ENCODE assay signal across 8 mouse cellular contexts in the genomic region with DNA sequence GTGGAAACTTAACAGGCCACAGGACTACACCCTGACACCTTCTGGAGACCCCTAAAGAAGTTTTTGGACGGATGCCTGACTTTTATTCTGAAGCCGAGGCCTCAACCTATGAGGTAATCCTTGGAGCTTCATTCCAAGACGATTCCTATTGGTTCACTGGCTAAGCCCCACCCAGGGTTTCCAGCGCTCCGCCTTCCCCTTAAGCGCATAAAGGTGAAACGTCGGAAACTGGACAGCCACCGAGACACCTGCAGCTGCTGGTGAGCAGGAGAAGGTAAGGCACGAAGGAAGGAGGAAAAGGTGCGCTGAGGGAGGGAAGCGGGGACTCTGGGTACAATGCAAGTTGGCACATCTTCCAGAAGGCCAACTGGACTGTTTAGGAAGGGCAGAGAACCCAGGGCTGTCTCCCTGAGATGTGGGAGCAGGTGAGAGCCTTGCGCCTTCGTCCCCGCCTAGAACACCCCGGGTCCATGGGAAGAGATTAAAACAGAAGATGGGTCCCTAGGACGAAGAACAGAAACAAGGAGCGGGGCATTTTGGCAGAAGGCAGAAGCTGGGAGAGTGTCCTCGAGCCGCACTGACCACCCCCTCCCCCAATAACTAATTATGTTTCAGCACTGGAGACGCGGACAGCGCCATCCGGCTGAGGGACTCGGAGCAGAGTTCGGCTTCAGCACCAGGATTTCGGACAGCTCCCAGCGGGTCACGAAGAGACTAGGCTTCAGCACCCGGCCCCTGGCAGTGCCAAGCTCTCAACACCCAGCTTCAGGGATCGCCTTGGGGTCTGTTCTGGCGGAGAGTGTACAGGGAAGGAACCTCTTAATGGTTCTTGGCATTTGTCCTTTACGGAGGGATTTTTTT. TPM values are rescaled to one million over a fixed set of nuclear protein-coding genes. Genes with fewer than 3 reads are reported as not detected.
DNase-seq lines count a peak whose midpoint lies in the region; ATAC-seq and TF ChIP-seq lines count a peak whose summit lies in the region.

No protein-coding gene starts in this region.

- peaks cover 23% of the 10 kb centered on the region for H3K4me1 ChIP-seq in E14TG2a.4 (replicated peaks; ENCODE audit: low read depth, low read length)
- 0 out of 2 replicates have a peak, but pooled peaks cover 1% of the 10 kb centered on the region for H3K4me1 ChIP-seq in forebrain, embryonic 11.5 days (replicated peaks; ENCODE audit: control insufficient read depth, insufficient read depth, low read length)
- no peaks in the 10 kb centered on the region for H3K4me1 ChIP-seq in lung, postnatal 0 days (ENCODE audit: insufficient read depth, low read depth, low read length)

- peak; percentile 85 for DNase-seq in brain, embryonic 14.5 days (ENCODE audit: low read depth)
- DNase-seq in forebrain, embryonic 11.5 days (ENCODE audit: low spot score) = peak; percentile 92
- peak; percentile 97 for DNase-seq in heart, postnatal 4 days
- peak; percentile 75 to 85 for DNase-seq in layer of hippocampus, adult 2 months (ENCODE audit: low spot score in 2 of 2)
- peak; percentile 91 for DNase-seq in lung, postnatal 0 days (ENCODE audit: low spot score)
- peak; percentile 91 for DNase-seq in ovary, postnatal 14 days (ENCODE audit: low spot score)
- DNase-seq in thymus, postnatal 10 days (ENCODE audit: low spot score in 2 of 2) = peak; percentile 72 to 95

- TF ChIP-seq EP300 in lung, postnatal 0 days (IDR thresholded peaks at IDR 0.05) = no peak

- peak overlapping the region; percentile 40; the same call in 1 of the 2 replicates for H3K4me2 ChIP-seq in forebrain, embryonic 11.5 days (ENCODE audit: low read depth, low read length, severe bottlenecking)
- H3K4me2 ChIP-seq in lung, postnatal 0 days (replicated peaks; ENCODE audit: low read depth, low read length) = no peak overlapping the region

- peak; percentile 60; the same call in 1 of the 2 replicates for ATAC-seq in forebrain, embryonic 11.5 days (replicated peaks; ENCODE audit: low FRiP score)
- peak; percentile 87 for ATAC-seq in lung, postnatal 0 days

- peak overlapping the region; percentile 83 for H3K4me3 ChIP-seq in E14TG2a.4 (replicated peaks; ENCODE audit: low read length)
- peak overlapping the region; percentile 21; the same call in 1 of the 2 replicates for H3K4me3 ChIP-seq in forebrain, embryonic 11.5 days (ENCODE audit: low read depth, low read length)
- H3K4me3 ChIP-seq in layer of hippocampus, adult 2 months = peak overlapping the region; percentile 54
- H3K4me3 ChIP-seq in lung, postnatal 0 days (ENCODE audit: low read depth, low read length) = no peak overlapping the region

- TF ChIP-seq POLR2A in brain, embryonic 14.5 days (IDR thresholded peaks at IDR 0.05; ENCODE audit: borderline replicate concordance, extremely low read depth, insufficient read depth, insufficient read length, poor library complexity, severe bottlenecking) = no peak

- TF ChIP-seq CTCF in E14TG2a.4 (conservative IDR thresholded peaks at IDR 0.05; ENCODE audit: low read length) = no peak
- TF ChIP-seq CTCF in brain, embryonic 14.5 days (IDR thresholded peaks at IDR 0.05; ENCODE audit: borderline replicate concordance, extremely low read depth, insufficient read depth, insufficient read length) = no peak; the same call in 1 of the 2 replicates
- TF ChIP-seq CTCF in layer of hippocampus, adult 2 months (conservative IDR thresholded peaks at IDR 0.05) = 0 out of 2 replicates have a peak, but pooled peaks have one; percentile 11
- peak; percentile 40; the same call in 1 of the 2 replicates for TF ChIP-seq CTCF in lung, postnatal 0 days (IDR thresholded peaks at IDR 0.05)

- WGBS in forebrain, embryonic 11.5 days = 2% methylated on average over 33 of the region's 33 CpGs
- 2% methylated on average over 33 of the region's 33 CpGs for WGBS in lung, postnatal 0 days

- H3K36me3 ChIP-seq in E14TG2a.4 (ENCODE audit: insufficient read depth, low read length) = no peaks in the 10 kb centered on the region
- H3K36me3 ChIP-seq in forebrain, embryonic 11.5 days (ENCODE audit: control insufficient read depth, insufficient read depth, low read length) = no peaks in the 10 kb centered on the region
- no peaks in the 10 kb centered on the region for H3K36me3 ChIP-seq in lung, postnatal 0 days (ENCODE audit: insufficient read depth, low read length)

- H3K9me3 ChIP-seq in E14TG2a.4 (ENCODE audit: low read length) = no peaks in the 10 kb centered on the region
- H3K9me3 ChIP-seq in forebrain, embryonic 11.5 days (ENCODE audit: control insufficient read depth, low read length) = no peaks in the 10 kb centered on the region
- H3K9me3 ChIP-seq in lung, postnatal 0 days (ENCODE audit: low read length) = no peaks in the 10 kb centered on the region

- H3K27me3 ChIP-seq in E14TG2a.4 (ENCODE audit: insufficient read depth, low read length) = peaks cover 21% of the 10 kb centered on the region
- H3K27me3 ChIP-seq in forebrain, embryonic 11.5 days (ENCODE audit: control insufficient read depth, insufficient read depth, low read length) = peaks cover 3% of the 10 kb centered on the region; the same call in 1 of the 2 replicates
- H3K27me3 ChIP-seq in lung, postnatal 0 days (replicated peaks; ENCODE audit: insufficient read depth, low read length) = no peaks in the 10 kb centered on the region

- H3K9ac ChIP-seq in forebrain, embryonic 11.5 days (ENCODE audit: low read length) = no peak overlapping the region
- no peak overlapping the region for H3K9ac ChIP-seq in lung, postnatal 0 days (replicated peaks; ENCODE audit: low read depth)

- H3K27ac ChIP-seq in forebrain, embryonic 11.5 days (ENCODE audit: low read depth, low read length) = no peak overlapping the region
- peak overlapping the region; percentile 92 for H3K27ac ChIP-seq in layer of hippocampus, adult 2 months
- no peak overlapping the region for H3K27ac ChIP-seq in lung, postnatal 0 days (ENCODE audit: low read length)

RNA-seq across cellular contexts. Expression of gene Fem1a, which starts 14.8 kb away (rescaled TPM):
- polyA plus RNA-seq in brain, embryonic 14.5 days (2012; rRNA removed) = 27.0 and 31.0 TPM in 2 replicates
- 16.5 and 16.6 TPM in 2 replicates for polyA plus RNA-seq in forebrain, embryonic 11.5 days (2014; fragmentation: Nextera tagmentation; extraction: Ambion mirVana)
- 10 to 100 TPM; 69.6 to 73.8 TPM for total RNA-seq in heart, postnatal 4 days (2021)
- 10 to 100 TPM; 36.4 to 37.1 TPM for total RNA-seq in layer of hippocampus, adult 2 months (2021)
- 8.2 and 8.4 TPM in 2 replicates for polyA plus RNA-seq in lung, postnatal 0 days (2015; fragmentation: Nextera tagmentation; extraction: Ambion mirVana)

RNA-seq across cellular contexts. Expression of gene Dpp9, which starts 23.1 kb away (rescaled TPM):
- polyA plus RNA-seq in brain, embryonic 14.5 days (2012; rRNA removed) = 53.3 and 54.4 TPM in 2 replicates
- 48.0 and 50.6 TPM in 2 replicates for polyA plus RNA-seq in forebrain, embryonic 11.5 days (2014; fragmentation: Nextera tagmentation; extraction: Ambion mirVana)
- 10 to 100 TPM; 29.1 to 31.2 TPM for total RNA-seq in heart, postnatal 4 days (2021)
- 10 to 100 TPM; 65.3 to 66.1 TPM for total RNA-seq in layer of hippocampus, adult 2 months (2021)
- 25.7 and 30.3 TPM in 2 replicates for polyA plus RNA-seq in lung, postnatal 0 days (2015; fragmentation: Nextera tagmentation; extraction: Ambion mirVana)

RNA-seq across cellular contexts. Expression of gene Ticam1, which starts 34.8 kb away (rescaled TPM):
- 3.4 and 3.7 TPM in 2 replicates for polyA plus RNA-seq in brain, embryonic 14.5 days (2012; rRNA removed)
- polyA plus RNA-seq in forebrain, embryonic 11.5 days (2014; fragmentation: Nextera tagmentation; extraction: Ambion mirVana) = 2.5 and 3.0 TPM in 2 replicates
- total RNA-seq in heart, postnatal 4 days (2021) = 10 to 100 TPM; 10.3 to 10.8 TPM
- total RNA-seq in layer of hippocampus, adult 2 months (2021) = 1 to 10 TPM; 6.1 to 7.1 TPM
- 3.5 and 4.1 TPM in 2 replicates for polyA plus RNA-seq in lung, postnatal 0 days (2015; fragmentation: Nextera tagmentation; extraction: Ambion mirVana)

RNA-seq across cellular contexts. Expression of gene Plin3, which starts 50.9 kb away (rescaled TPM):
- polyA plus RNA-seq in brain, embryonic 14.5 days (2012; rRNA removed) = 6.4 and 8.3 TPM in 2 replicates
- polyA plus RNA-seq in forebrain, embryonic 11.5 days (2014; fragmentation: Nextera tagmentation; extraction: Ambion mirVana) = 37.5 and 44.6 TPM in 2 replicates
- total RNA-seq in heart, postnatal 4 days (2021) = 10 to 100 TPM; 56.3 to 65.7 TPM
- total RNA-seq in layer of hippocampus, adult 2 months (2021) = 10 to 100 TPM; 16.8 to 17.2 TPM
- polyA plus RNA-seq in lung, postnatal 0 days (2015; fragmentation: Nextera tagmentation; extraction: Ambion mirVana) = 95.3 and 99.3 TPM in 2 replicates

RNA-seq across cellular contexts. Expression of gene Mydgf, which starts 58.1 kb away (rescaled TPM):
- polyA plus RNA-seq in brain, embryonic 14.5 days (2012; rRNA removed) = 49.8 and 54.7 TPM in 2 replicates
- polyA plus RNA-seq in forebrain, embryonic 11.5 days (2014; fragmentation: Nextera tagmentation; extraction: Ambion mirVana) = 55.4 and 64.0 TPM in 2 replicates
- 10 to 100 TPM; 43.4 to 48.8 TPM for total RNA-seq in heart, postnatal 4 days (2021)
- 10 to 100 TPM; 40.6 to 41.1 TPM for total RNA-seq in layer of hippocampus, adult 2 months (2021)
- 67.2 and 71.2 TPM in 2 replicates for polyA plus RNA-seq in lung, postnatal 0 days (2015; fragmentation: Nextera tagmentation; extraction: Ambion mirVana)

Comparison
In these comparisons a context has a peak if more than half of its experiments do, and no peak if none do; other contexts are left out.
1. CTCF ChIP-seq: peak in layer of hippocampus, adult 2 months (single experiment) and lung, postnatal 0 days (single experiment); none in E14TG2a.4 (single experiment) and brain, embryonic 14.5 days (single experiment).
2. Peak in every context shown above with its lines, with median percentiles within 50 percentile points of each other: DNase-seq.